Mouse (Mus musculus) left cerebral cortex, postnatal 4 days (tissue): ENCODE measurements around the gene 4930470P17Rik. TPM values are rescaled to one million over a fixed set of nuclear protein-coding genes. Genes with fewer than 3 reads are reported as not detected.
A peak's percentile ranks its signal among the peaks of the same experiment; 100 is the strongest.

Experiments used
- DNase-seq: peaks from one replicate; pipeline ENCODE4 v3.0.0-alpha.2; 2022
- intact Hi-C: fragments of 180-260 bp; cut with DNase I; formaldehyde crosslinking; loops from one replicate; pipeline ENCODE4 v1.15.1; 2025
- total RNA-seq, 2 experiments: library from RNA; stranded (reverse); gene quantifications; 2 replicates each; pipeline ENCODE4 v1.2.3; 2021

Gene 4930470P17Rik
- total RNA-seq, 2 experiments from 2014 or later: not detected

DNA sequence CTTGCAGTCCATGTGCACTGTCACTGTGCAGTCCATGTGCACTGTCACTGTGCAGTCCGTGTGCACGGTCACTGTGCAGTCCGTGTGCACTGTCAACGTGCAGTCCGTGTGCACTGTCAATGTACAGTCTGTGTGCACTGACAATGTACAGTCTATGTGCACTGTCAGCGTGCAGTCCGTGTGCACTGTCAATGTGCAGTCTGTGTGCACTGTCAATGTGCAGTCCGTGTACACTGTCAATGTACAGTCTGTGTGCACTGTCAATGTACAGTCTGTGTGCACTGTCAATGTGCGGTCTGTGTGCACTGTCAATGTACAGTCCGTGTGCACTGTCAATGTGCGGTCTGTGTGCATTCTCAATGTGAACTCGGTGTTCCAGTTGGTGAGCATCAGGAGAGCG, 17.1 kb downstream of the 4930470P17Rik start:
- intact Hi-C loops: no loop called here
- DNase-seq: no peak

DNA sequence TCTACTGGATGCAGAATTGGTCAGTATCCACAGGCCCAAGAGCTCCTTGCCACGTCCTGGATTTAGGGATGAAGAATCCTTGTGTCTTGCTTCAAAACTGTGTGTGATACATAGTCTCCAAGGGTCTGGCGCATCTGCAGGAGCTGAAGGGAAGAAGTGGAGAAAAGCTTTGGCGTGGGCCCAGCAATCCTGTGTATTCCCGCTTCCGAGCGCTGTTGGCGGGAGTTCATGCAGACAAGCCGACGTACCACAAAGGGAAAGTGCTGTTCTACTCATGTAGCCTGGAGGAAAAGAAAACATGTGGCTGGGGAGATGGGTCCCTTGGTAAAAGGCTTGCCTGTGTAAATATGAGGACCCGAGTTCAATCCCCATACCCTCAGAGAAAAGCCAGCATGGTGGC, 22.3 kb downstream of the 4930470P17Rik start:
- DNase-seq: peak; percentile 15
- intact Hi-C loops: no loop called here

GRCm38 (mm10) chr2:170578588-170578987, 23.2 kb downstream of the 4930470P17Rik start:
- no peak for DNase-seq
- intact Hi-C loops: no loop called here

GRCm38 (mm10) chr2:170577502-170577901, 24.3 kb downstream of the 4930470P17Rik start:
- intact Hi-C loops: no loop called here
- no peak for DNase-seq

DNA sequence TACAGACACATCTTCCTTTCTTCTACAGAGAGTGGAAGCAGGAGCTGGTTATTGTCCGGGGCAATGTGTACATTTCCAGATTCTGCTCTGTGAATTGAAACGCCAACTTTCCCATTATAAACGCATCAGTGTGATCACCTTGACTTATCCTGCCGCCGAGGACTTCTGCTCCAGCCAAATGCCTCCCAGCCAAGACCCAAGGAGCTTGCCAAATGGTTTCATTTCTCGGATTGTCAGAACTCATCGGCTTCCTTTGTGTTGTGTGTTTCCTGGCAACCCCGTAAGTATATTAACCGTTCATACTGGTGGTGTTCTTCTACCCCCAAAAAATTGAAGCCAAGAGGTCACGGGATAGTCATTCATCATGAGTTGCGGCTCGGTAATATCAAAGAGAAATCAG, 25.7 kb downstream of the 4930470P17Rik start:
- DNase-seq: peak; percentile 18
- intact Hi-C loops: no loop called here

DNA sequence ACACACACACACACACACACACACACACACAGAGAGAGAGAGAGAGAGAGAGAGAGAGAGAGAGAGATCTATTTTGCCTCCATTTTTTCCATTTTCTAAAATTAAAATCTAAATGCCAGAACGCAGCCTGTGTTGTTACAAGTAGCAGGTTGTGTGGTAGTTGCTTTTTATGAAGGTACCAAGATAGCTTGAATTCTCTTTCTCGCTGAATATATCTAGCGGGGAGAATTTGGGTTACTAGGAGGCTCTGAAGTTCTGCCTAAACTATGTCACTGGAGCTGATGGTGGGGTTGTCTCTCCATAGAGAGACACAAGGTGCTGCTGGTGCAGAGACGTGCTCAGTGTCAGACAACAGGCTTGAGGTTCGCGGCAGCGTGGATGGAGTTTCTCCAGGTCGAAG, 36.8 kb downstream of the 4930470P17Rik start:
- intact Hi-C loops: no loop called here
- no peak for DNase-seq

DNA sequence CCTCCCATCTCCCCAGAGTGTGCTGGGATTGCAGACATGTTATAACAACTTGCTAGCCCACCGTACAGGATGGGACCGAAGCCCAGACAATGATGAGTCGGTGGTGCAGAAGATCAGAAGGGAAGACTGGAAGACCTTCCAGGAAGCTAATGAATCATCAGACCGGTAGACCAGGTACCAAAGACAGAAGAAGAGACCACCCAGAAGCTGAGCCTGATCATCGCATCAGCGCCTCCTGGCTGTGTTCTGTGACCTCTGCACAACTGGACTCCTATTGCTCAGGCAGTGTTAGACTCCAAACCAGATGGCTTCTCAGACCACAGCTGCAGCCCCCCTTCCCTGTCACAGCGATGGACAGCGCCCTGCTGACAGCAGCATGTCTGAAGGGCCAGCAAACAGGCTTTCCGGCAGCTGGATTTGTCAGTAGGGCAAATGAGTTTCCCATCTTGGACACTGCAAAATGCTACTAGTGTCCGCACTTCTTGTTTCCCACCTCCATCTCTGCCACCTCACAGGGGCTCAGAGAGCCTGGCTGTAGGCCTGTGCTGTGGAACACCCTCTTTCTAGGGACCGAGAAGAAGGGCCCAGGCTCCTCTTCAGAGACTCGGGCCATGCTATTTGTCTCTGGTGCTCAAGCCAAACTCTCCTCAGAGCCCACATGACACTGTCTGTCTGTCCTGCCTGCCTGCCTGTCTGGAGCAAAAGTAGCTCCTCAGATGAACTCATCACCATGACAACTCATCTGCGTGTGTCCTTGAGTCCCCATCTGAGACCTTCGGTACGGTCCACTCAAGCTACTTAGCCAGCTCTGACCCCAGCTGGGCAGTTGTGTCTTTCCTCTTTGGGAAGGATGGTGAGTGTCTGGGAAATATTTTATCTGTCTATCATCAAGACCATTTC, 37.6 kb downstream of the 4930470P17Rik start:
- DNase-seq: peak; percentile 27
- intact Hi-C loops: no loop called here

DNA sequence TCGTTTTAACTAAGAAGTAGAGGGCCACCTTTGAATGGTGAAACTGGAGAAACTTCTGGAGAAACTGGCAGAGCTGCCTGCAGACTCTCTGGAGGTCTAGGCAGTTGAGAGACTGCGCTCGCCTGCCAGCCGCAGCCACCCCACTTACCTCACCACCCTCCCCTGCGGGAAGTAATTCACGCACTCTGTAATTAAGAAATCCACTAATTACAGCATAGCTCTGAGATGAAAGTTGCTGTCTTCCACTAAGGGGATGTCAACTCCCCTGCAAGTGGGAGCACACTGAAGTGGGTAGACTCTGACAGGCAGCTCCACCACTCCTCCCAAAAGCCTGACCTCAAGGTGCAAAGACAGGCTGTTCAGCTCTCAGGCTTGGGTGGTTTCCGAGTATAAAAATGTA, 49.7 kb downstream of the 4930470P17Rik start:
- intact Hi-C loops: no loop called here
- DNase-seq: no peak

- DNase-seq: peak; percentile 50
- intact Hi-C loops: no loop called here
Observed at GRCm38 (mm10) chr2:170550240-170550639, 51.6 kb downstream of the 4930470P17Rik start.

- no peak for DNase-seq
- intact Hi-C loops: no loop called here
Observed at GRCm38 (mm10) chr2:170549146-170549545, 52.7 kb downstream of the 4930470P17Rik start.

GRCm38 (mm10) chr2:170548046-170548445, 53.8 kb downstream of the 4930470P17Rik start:
- DNase-seq: no peak
- intact Hi-C loops: no loop called here

DNA sequence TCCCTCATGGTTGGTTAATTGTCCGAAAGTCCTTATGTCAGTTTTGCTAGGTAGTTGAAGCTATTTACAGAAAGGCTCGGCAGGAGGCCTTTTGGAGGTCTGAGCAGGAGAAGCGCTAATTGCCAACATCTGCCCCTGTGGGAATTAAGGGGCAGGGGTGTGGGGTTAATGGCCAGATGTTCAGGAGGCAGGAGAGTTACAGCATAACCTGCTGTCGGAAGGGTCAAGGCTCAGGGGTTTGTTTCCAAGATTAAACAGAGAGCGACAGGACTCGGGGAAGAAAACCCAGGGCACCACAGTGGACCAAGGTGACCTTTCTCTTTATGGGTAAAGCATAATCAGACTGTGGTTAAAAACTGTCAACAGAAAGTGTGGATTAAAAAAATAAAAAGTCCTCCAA, 54.3 kb downstream of the 4930470P17Rik start:
- intact Hi-C loops: no loop called here
- no peak for DNase-seq

- no peak for DNase-seq
- intact Hi-C loops: no loop called here
Observed at GRCm38 (mm10) chr2:170545745-170546144, 56.1 kb downstream of the 4930470P17Rik start.

GRCm38 (mm10) chr2:170544950-170545349, 56.9 kb downstream of the 4930470P17Rik start:
- intact Hi-C loops: no loop called here
- DNase-seq: no peak

DNA sequence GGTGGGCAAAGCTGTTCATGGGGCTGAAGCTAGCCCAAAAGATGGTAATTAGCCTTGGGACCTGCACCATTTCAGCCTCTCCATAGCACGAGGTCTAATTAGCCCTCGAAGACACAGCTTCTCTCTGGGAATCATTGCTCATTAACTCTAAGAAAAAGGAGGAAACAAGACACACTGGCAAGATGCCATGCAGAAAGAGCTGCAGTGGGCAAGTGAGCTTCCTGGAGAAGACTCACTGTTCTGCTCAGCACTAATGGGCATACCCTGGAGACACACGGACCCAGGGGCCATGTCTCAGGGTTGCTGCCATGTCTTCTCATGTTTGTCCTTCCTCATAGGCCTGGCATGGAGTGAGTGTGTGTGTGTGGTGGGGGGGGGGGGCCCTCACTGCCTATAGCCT, 57.7 kb downstream of the 4930470P17Rik start:
- intact Hi-C loops: no loop called here
- no peak for DNase-seq

- intact Hi-C loops: no loop called here
- no peak for DNase-seq
Observed at GRCm38 (mm10) chr2:170543625-170544024, 58.2 kb downstream of the 4930470P17Rik start.

DNA sequence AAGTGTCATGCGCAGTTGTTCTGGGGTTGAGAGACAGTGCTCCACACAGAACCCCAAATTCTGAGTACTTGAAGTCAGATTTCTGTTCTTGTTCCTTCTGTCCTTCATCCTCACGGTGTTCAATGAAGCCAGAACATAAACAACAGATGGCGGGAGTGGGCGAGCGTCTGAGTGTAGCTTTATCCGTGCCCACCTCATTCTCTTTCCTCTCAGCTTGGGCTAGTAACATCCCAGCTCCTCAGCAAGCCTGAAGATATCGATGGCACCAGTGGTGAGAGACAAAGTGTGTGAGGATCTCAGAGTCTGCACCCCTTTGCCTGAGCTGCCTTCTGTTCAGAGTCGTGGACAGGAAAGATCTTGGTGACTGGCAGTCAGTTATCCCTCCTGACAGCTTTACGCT, 62.6 kb downstream of the 4930470P17Rik start:
- no peak for DNase-seq
- intact Hi-C loops: no loop called here

- intact Hi-C loops: no loop called here
- no peak for DNase-seq
Observed at GRCm38 (mm10) chr2:170535841-170536240, 66.0 kb downstream of the 4930470P17Rik start.

DNA sequence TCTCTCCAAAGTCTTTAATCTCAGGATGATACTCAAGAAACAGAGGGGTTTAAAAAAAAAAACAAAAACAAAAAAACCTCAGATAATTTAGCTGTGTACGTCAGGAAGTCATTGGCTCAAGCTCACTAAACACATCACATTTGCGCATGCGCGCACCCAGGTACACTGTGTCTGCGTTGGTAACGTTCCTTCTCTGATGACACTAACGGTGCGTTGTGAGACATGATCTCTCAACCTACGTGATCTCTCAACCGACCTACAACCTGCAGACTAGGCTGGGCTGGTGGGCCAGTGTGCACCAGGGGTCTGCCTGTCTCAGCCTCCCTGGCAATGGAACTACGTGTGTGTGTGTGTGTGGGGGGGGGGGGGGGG, 67.0 kb downstream of the 4930470P17Rik start:
- intact Hi-C loops: no loop called here
- DNase-seq: no peak

DNA sequence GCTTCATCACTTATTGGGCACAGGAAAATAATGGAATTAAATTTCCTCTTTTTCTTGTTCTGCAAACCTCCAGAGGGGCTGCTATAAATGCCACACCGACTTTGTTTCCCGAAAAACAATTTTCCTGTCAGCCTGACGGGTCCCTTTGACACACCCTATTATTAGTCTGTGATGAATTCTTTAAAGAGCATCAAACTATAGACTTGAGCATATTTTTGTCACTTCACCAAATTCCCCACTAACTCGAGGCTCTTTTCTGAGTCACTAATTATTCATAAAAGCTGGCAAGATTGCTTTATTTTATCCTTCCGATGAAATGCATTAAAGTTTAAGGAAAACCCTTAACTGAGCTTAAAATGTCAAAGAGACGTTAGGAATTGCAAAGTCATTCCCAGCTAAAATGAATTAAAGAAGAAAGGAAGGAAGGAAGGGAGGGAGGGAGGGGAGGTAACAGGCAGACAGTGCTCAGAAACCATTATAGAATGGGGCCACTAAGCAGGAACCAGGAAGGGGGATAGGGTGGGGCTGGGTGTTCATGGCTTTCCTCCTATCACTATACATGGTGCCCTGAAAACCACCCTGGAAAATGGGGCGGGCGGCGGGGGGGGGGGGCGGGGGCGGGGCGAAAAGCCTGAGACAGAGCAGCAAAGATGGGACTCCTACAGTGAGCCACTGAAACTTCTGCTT, 67.6 kb downstream of the 4930470P17Rik start:
- DNase-seq: no peak
- intact Hi-C loops: no loop called here

DNA sequence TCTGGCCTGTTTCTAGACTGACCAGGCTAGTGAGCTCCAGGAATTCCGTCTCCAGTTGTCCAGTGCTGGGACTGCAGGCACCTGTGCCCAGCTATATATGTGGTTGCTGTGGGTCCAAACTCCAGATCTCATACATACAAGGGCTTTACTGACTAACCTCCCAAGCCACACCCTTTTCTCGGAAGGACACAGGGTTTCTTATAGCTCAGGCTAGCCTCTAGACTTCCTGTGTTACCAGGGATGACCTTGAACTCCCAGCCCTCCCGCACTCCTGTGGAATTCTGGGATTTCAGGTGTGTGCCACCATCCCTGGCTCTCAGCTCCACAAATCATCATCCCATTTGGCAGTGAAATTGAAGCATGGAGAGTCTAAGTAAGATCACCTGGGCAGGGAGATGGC, 71.6 kb downstream of the 4930470P17Rik start:
- intact Hi-C loops: no loop called here
- no peak for DNase-seq

GRCm38 (mm10) chr2:170529766-170530165, 72.1 kb downstream of the 4930470P17Rik start:
- DNase-seq: no peak

More at GRCm38 (mm10) chr2:170529766-170530165, 72.1 kb downstream of the 4930470P17Rik start:
- intact Hi-C loops: loop anchor here (10.0 kb wide), 1 partner anchor 215 kb away; no protein-coding TSS in a partner anchor
